Mouse (Mus musculus) adrenal gland, adult 8-10 months (tissue): ENCODE data around the gene Tmem114. TPM values are rescaled to one million over a fixed set of nuclear protein-coding genes. Genes with fewer than 3 reads are reported as not detected.

Source experiments
- DNase-seq: peaks from one replicate; pipeline ENCODE4 v3.0.0; 2022
- total RNA-seq, 4 experiments: library from RNA; stranded (reverse); gene quantifications; 2 replicates each; pipeline ENCODE4 v1.2.4; 2022

Gene Tmem114
- not detected for total RNA-seq

GRCm38 (mm10) chr16:8424971-8425330 is at the start of gene Tmem114:
Gene Tmem114, minus strand, starts transcription at chr16:8425136.
- DNase-seq = peak; percentile 33

GRCm38 (mm10) chr16:8470603-8471481 is 45.9 kb upstream of the Tmem114 start, which contains the start of gene Mettl22:
Gene Mettl22, plus strand, starts transcription at chr16:8470788.
- peak; percentile 89 for DNase-seq

- DNase-seq = no peak
Observed at GRCm38 (mm10) chr16:8470132-8470531, 45.2 kb upstream of the Tmem114 start.

- peak; percentile 13 for DNase-seq
Observed at GRCm38 (mm10) chr16:8459098-8459497, 34.2 kb upstream of the Tmem114 start.

GRCm38 (mm10) chr16:8458391-8458790 is 33.5 kb upstream of the Tmem114 start:
- DNase-seq = no peak

GRCm38 (mm10) chr16:8455221-8455620 is 30.3 kb upstream of the Tmem114 start:
- DNase-seq = no peak

- DNase-seq = no peak
Observed at GRCm38 (mm10) chr16:8453301-8453700, 28.4 kb upstream of the Tmem114 start.

- DNase-seq = no peak
Observed at GRCm38 (mm10) chr16:8446256-8446655, 21.3 kb upstream of the Tmem114 start.

GRCm38 (mm10) chr16:8444911-8445310 is 20.0 kb upstream of the Tmem114 start:
- DNase-seq = no peak

- no peak for DNase-seq
Observed at GRCm38 (mm10) chr16:8432616-8433015, 7.7 kb upstream of the Tmem114 start.

GRCm38 (mm10) chr16:8429531-8429930 is 4.6 kb upstream of the Tmem114 start:
- DNase-seq = no peak

- DNase-seq = no peak
Observed at GRCm38 (mm10) chr16:8425736-8426135, 800 bp upstream of the Tmem114 start.

- no peak for DNase-seq
Observed at GRCm38 (mm10) chr16:8424161-8424970, 570 bp downstream of the Tmem114 start.

- no peak for DNase-seq
Observed at GRCm38 (mm10) chr16:8423626-8424114, 1.3 kb downstream of the Tmem114 start.

GRCm38 (mm10) chr16:8420842-8421241 is 4.1 kb downstream of the Tmem114 start:
- DNase-seq = no peak

GRCm38 (mm10) chr16:8420381-8420780 is 4.6 kb downstream of the Tmem114 start:
- no peak for DNase-seq

GRCm38 (mm10) chr16:8419666-8420065 is 5.3 kb downstream of the Tmem114 start:
- DNase-seq = no peak

GRCm38 (mm10) chr16:8418126-8418525 is 6.8 kb downstream of the Tmem114 start:
- DNase-seq = no peak

- no peak for DNase-seq
Observed at GRCm38 (mm10) chr16:8417011-8417720, 7.8 kb downstream of the Tmem114 start.

GRCm38 (mm10) chr16:8415996-8416395 is 8.9 kb downstream of the Tmem114 start:
- DNase-seq = no peak

- no peak for DNase-seq
Observed at GRCm38 (mm10) chr16:8413441-8413840, 11.5 kb downstream of the Tmem114 start.

GRCm38 (mm10) chr16:8412213-8412612 is 12.7 kb downstream of the Tmem114 start:
- DNase-seq = no peak

- no peak for DNase-seq
Observed at GRCm38 (mm10) chr16:8409197-8409596, 15.7 kb downstream of the Tmem114 start.
